Mouse (Mus musculus) neural tube, embryonic 14.5 days (tissue): ENCODE data around the gene Gm17581. TPM values are rescaled to one million over a fixed set of nuclear protein-coding genes. Genes with fewer than 3 reads are reported as not detected.
"Not testable (repeated sequence)": the region's sequence is repeated elsewhere in the genome, so short reads cannot be mapped to it uniquely, and the experiment has no call there.

Source experiments
- ATAC-seq: fragments of 200-750 bp; cut with Nextera tagmentation; 2 replicates; pipeline ENCODE4 v1.8.0; 2017; ENCODE audit warnings: low read depth, mild to moderate bottlenecking, moderate TSS enrichment, moderate library complexity
- H3K27ac ChIP-seq: fragments of 300-500 bp; sonication (generic); 2 replicates; pipeline ENCODE4 v1.5.1; 2014; ENCODE audit warnings: low read depth, mild to moderate bottlenecking, control low read depth, low read length, moderate library complexity, mixed read lengths
- H3K27me3 ChIP-seq: fragments of 300-500 bp; sonication (generic); 2 replicates; pipeline ENCODE4 v1.6.1; 2014; ENCODE audit warnings: low read length; ENCODE audit not compliant: control insufficient read depth, insufficient read depth
- H3K36me3 ChIP-seq: fragments of 300-500 bp; sonication (generic); 2 replicates; pipeline ENCODE4 v1.6.1; 2014; ENCODE audit warnings: low read length, mixed read lengths; ENCODE audit not compliant: control insufficient read depth, insufficient read depth
- H3K4me1 ChIP-seq: fragments of 300-500 bp; sonication (generic); 2 replicates; pipeline ENCODE4 v1.6.1; 2014; ENCODE audit warnings: low read length; ENCODE audit not compliant: control insufficient read depth, insufficient read depth
- H3K4me2 ChIP-seq: fragments of 300-500 bp; sonication (generic); 2 replicates; pipeline ENCODE4 v1.6.1; 2014; ENCODE audit warnings: mild to moderate bottlenecking, low read depth, low read length, control low read depth
- H3K4me3 ChIP-seq: fragments of 300-500 bp; sonication (generic); 2 replicates; pipeline ENCODE4 v1.5.1; 2014; ENCODE audit warnings: low read depth, low read length, control low read depth, mixed read lengths
- H3K9ac ChIP-seq: fragments of 300-500 bp; sonication (generic); replicated peaks from 2 replicates; pipeline ENCODE4 v1.6.1; 2014; ENCODE audit warnings: low read depth, mild to moderate bottlenecking, control low read depth, low read length, mixed read lengths
- H3K9me3 ChIP-seq: fragments of 300-500 bp; sonication (generic); 2 replicates; pipeline ENCODE4 v1.6.1; 2016; ENCODE audit warnings: low read length; ENCODE audit not compliant: control insufficient read depth
- WGBS: fragments of 180-500 bp; shearing (Covaris S2); extraction: QIAGEN DNeasy Blood & Tissue Kit; methylation state at CpG from one replicate; pipeline ENCODE4 v1.1.7; 2014; 5-methylcytosine and 5-hydroxymethylcytosine counted together
- polyA plus RNA-seq: library from polyadenylated mRNA; unstranded; fragments of >200 nt; fragmentation: Nextera tagmentation; extraction: Ambion mirVana; gene quantifications from 2 replicates; pipeline ENCODE4 v1.2.1, GENCODE M21; 2014

The Gm17581 gene
- not detected in 2 replicates for polyA plus RNA-seq

DNA sequence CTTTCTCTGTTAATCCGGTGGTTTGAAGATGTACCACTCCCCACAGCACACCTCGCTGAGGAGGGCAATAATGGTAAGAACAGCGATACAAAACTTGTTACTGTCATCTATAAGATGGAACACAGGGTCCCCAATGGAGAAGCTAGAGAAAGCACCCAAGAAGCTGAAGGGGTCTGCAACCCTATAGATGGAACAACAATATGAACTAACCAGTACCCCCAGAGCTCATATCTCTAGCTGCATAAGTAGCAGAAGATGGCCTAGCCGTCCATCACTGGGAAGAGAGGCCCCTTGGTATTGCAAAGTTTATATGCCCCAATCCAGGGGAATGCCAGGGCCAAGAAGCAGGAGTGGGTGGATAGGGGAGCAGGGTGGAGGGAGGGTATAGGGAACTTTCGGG, at the start of gene Gm17581:
Gm17581 (minus strand) TSS at position 101 of the 400 bp plus-strand sequence.
- not testable (repeated sequence) for H3K27ac ChIP-seq, H3K4me2 ChIP-seq, H3K27me3 ChIP-seq, H3K4me1 ChIP-seq, H3K9ac ChIP-seq, H3K9me3 ChIP-seq, H3K36me3 ChIP-seq, H3K4me3 ChIP-seq, ATAC-seq
- WGBS = 87% methylated on average over 5 of the region's 5 CpGs

DNA sequence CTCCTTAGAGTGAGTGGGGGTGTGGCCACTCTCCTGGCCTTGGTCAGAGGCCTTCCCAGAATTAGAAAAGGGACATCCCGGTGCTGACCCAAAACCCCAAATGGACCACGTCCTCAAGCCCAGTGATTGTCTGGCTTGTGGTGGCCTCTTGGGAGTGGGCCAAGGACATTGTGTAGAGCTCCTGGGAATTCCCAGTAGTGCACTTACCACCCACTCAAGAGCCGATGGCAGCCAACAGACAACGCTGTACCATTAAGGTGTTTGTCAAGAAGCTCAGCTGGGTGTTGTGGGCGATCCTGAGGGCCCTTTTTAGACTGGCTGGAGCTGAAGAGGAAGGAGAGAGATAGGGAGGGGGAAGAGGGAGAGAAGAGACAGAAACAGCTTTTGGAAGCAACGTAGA, 48.9 kb upstream of the Gm17581 start:
- Histone ChIP-seq H3K27me3 (no peaks in the 10 kb centered on the region), H3K9ac (no peak overlapping the region), H3K9me3 (no peaks in the 10 kb centered on the region), H3K4me3 (no peak overlapping the region), H3K4me1 (peaks cover 6% of the 10 kb centered on the region; the same call in 1 of the 2 replicates), H3K36me3 (no peaks in the 10 kb centered on the region), H3K4me2 (no peak overlapping the region), H3K27ac (no peak overlapping the region)
- WGBS = 77% methylated on average over 6 of the region's 6 CpGs
- ATAC-seq = no peak

DNA sequence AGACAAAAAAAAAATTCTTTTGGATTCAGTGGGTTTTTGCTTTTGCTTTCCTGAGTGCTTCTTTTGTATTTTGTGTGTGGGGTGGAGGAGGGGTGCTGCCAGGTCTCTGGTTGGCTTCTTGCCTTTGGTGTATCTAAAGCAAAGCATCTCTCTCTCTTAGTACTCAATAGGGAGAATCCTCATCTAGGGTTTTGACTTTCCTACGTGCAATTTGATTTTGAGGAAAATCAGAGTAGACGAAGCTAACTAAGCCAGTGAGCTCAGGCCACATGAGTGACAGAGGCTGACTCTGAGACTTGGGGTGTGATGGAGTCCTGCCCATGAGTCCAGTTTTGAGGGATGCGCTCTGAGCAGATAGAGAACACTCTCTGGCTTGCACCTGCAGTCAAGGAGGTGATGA, 43.8 kb upstream of the Gm17581 start:
- no peak overlapping the region for H3K9ac ChIP-seq
- H3K4me2 ChIP-seq = no peak overlapping the region
- no peak overlapping the region for H3K27ac ChIP-seq
- H3K27me3 ChIP-seq = no peaks in the 10 kb centered on the region; the same call in 1 of the 2 replicates
- ATAC-seq = no peak
- no peak overlapping the region for H3K4me3 ChIP-seq
- whole genome bisulfite sequencing = 86% methylated on average over 3 of the region's 3 CpGs
- H3K36me3 ChIP-seq = no peaks in the 10 kb centered on the region
- H3K9me3 ChIP-seq = no peaks in the 10 kb centered on the region
- peaks cover 32% of the 10 kb centered on the region for H3K4me1 ChIP-seq

DNA sequence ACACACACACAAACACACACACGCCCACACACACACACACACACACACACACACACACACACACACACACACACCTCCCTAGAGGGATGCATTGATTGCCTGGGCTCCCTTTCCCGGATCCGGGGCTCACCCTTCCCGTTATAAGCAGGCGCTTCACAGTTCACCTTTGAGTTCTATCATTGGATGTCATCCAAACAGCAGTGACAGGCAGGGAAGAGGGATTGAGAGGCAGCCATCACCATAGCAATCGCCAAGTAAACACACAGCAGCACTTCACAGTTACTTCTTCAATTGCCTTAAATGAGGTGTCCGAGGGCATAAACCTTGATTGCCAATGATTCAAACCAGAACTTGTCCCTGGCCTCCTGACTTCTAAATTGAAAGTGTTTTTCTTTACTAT, 43.4 kb upstream of the Gm17581 start:
- H3K36me3 ChIP-seq = no peaks in the 10 kb centered on the region
- H3K9me3 ChIP-seq = no peaks in the 10 kb centered on the region
- WGBS = 47% methylated on average over 7 of the region's 7 CpGs
- H3K27ac ChIP-seq = no peak overlapping the region
- H3K27me3 ChIP-seq = no peaks in the 10 kb centered on the region; the same call in 1 of the 2 replicates
- H3K9ac ChIP-seq = no peak overlapping the region
- no peak overlapping the region for H3K4me2 ChIP-seq
- H3K4me1 ChIP-seq = peaks cover 32% of the 10 kb centered on the region
- ATAC-seq = no peak
- no peak overlapping the region for H3K4me3 ChIP-seq

DNA sequence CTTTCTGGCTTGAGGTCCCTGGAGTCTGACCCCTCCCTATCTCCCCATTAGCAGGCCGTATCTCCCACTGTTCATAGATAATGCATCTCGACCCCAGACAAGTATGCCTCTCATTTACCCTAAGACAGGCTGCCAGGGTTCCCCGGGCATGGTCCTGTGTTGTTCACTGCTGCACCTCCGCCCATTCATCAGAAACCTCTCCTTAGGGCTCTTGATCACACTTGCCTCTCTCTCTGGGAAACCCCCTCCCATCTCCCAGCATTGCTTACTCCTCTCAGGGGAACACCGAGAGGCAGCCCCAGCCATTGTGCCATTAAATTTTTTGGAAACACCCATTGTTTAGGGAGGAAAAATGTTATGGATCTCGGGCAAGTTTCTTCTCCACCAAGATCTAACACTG, 42.3 kb upstream of the Gm17581 start:
- WGBS = 46% methylated on average over 6 of the region's 6 CpGs

DNA sequence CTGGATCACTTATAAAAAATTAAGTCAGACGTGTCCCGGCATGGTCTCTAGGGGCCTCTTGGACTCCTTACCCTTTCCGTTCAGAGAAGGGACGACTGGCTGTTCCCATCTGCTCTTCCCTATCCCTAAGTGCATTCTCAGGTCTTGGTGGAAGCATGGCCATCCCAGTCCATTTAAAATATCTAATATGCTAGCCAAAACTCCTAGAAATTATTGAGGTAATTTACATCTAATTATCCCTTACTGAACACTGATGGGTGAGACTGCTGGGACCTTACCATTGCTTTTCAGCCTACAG, 42.0 kb upstream of the Gm17581 start:
- no peak for ATAC-seq
- no peak overlapping the region; the same call in 1 of the 2 replicates for H3K27ac ChIP-seq
- no peak overlapping the region for H3K9ac ChIP-seq
- no peaks in the 10 kb centered on the region for H3K36me3 ChIP-seq
- 30% methylated on average over 4 of the region's 4 CpGs for whole genome bisulfite sequencing
- no peaks in the 10 kb centered on the region for H3K9me3 ChIP-seq
- peaks cover 32% of the 10 kb centered on the region for H3K4me1 ChIP-seq
- H3K4me3 ChIP-seq = no peak overlapping the region
- H3K27me3 ChIP-seq = no peaks in the 10 kb centered on the region; the same call in 1 of the 2 replicates
- peak overlapping the region; percentile 58; the same call in 1 of the 2 replicates for H3K4me2 ChIP-seq

More for the DNA sequence above, 42.3 kb upstream of the Gm17581 start:
- Histone ChIP-seq H3K27me3 (no peaks in the 10 kb centered on the region; the same call in 1 of the 2 replicates), H3K4me1 (peaks cover 32% of the 10 kb centered on the region), H3K27ac (no peak overlapping the region), H3K4me2 (no peak overlapping the region; the same call in 1 of the 2 replicates), H3K4me3 (no peak overlapping the region), H3K9me3 (no peaks in the 10 kb centered on the region), H3K9ac (no peak overlapping the region; the same call in 1 of the 2 replicates), H3K36me3 (no peaks in the 10 kb centered on the region)
- ATAC-seq = 0 out of 2 replicates have a peak, but pooled peaks have one; percentile 18

DNA sequence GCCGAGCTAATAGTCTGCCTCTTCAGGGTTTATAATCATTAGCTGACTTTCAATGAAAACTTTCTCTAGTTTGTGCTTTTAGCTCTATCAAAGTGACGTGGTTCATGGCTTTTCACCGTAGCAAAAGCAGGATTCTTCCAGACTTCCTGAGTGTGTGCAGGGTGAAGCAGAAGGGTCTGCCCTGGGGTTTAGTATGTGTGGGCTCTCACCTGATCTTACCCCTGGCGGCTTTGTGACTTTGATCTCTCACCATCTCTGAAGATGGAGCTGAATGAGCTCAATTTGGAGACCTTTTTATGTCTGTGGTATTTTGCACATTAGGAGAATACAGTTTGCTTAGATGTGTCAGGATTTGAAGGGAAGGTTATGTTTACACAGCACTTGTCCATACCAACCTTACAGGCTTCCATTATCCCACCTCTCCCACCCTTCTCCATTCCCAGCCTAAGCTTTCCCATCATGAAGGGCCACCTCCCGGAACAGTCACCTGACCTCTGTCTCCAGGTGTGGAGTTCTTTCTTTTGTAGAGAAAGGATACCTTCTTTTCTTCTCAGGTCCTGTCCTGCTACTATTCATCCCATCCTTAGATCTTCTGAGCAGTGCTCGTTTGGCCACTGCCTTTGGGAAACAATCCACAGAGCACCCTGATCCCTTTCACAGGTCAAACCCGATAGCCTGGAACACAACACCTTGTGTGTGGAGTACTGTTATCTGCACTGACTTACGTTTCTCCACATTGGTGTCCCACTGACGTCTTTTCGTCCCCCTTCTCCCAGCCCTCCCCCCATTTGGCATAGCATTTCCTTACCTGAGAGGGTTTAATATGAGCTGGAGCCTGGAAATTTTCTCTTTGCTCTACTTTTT, 41.4 kb upstream of the Gm17581 start:
- Histone ChIP-seq H3K27me3 (no peaks in the 10 kb centered on the region; the same call in 1 of the 2 replicates), H3K4me2 (peak overlapping the region; percentile 58; the same call in 1 of the 2 replicates), H3K9ac (no peak overlapping the region), H3K9me3 (no peaks in the 10 kb centered on the region), H3K36me3 (no peaks in the 10 kb centered on the region), H3K4me3 (peak overlapping the region; percentile 71; the same call in 1 of the 2 replicates), H3K4me1 (peaks cover 32% of the 10 kb centered on the region), H3K27ac (no peak overlapping the region; the same call in 1 of the 2 replicates)
- ATAC-seq = no peak
- WGBS = 69% methylated on average over 10 of the region's 10 CpGs

DNA sequence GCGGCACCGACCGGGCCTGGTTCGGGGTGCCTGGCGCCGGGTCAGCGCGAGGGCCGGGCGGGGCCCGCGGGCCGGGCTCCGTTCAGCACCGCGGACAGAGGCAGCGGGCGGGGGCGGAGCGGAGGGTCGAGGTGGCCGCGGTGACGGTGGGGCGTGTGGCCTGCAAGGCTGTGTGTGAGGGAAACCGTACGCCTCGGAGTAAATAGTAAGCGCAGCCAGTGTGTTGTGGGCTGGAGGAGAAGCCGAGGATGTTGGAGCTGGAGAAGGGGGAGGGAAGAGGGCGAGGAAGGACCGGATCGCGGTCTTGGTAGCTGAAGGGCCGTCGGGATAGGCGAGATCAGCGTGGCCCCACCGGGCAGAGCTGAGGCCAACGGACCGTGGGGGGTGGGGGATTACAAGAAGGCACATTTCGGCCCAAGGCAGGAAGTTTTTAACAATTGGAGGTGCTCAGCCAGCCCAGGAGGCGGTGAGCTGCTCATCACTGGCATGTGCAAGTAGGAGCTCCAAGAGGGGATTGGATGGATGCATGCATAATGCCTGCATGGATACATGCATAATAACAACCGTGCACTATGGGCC, 40.1 kb upstream of the Gm17581 start:
- H3K27ac ChIP-seq = peak overlapping the region; percentile 82

More for the DNA sequence above, 40.1 kb upstream of the Gm17581 start:
- H3K4me3 ChIP-seq = peak overlapping the region; percentile 71
- peak overlapping the region; percentile 58 for H3K4me2 ChIP-seq
- peaks cover 32% of the 10 kb centered on the region for H3K4me1 ChIP-seq
- no peaks in the 10 kb centered on the region for H3K36me3 ChIP-seq
- H3K27me3 ChIP-seq = no peaks in the 10 kb centered on the region; the same call in 1 of the 2 replicates
- ATAC-seq = peak; percentile 71
- under 1% methylated on average over 44 of the region's 44 CpGs for WGBS
- H3K9ac ChIP-seq = peak overlapping the region; percentile 96
- no peaks in the 10 kb centered on the region for H3K9me3 ChIP-seq
